Mouse (Mus musculus) cerebral cortex, adult 2 months (tissue): ENCODE results near the gene Gm11011.

ENCODE experiments used
- WGBS: fragments of 180-500 bp; shearing (Covaris S2); methylation state at CpG from one replicate; pipeline ENCODE4 v1.1.7; 2018; 5-methylcytosine and 5-hydroxymethylcytosine counted together

The Gm11011 gene

DNA sequence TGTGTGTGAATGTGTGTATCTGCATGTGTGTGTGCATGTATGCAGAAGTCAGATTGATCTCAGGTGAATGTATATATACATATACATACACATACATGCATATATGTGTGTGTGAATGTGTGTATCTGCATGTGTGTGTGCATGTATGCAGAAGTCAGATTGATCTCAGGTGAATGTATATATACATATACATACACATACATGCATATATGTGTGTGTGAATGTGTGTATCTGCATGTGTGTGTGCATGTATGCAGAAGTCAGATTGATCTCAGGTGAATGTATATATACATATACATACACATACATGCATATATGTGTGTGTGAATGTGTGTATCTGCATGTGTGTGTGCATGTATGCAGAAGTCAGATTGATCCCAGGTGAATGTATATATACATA is at the start of gene Gm11011:
Gm11011 (minus strand) TSS at position 101 of the 400 bp plus-strand sequence.

DNA sequence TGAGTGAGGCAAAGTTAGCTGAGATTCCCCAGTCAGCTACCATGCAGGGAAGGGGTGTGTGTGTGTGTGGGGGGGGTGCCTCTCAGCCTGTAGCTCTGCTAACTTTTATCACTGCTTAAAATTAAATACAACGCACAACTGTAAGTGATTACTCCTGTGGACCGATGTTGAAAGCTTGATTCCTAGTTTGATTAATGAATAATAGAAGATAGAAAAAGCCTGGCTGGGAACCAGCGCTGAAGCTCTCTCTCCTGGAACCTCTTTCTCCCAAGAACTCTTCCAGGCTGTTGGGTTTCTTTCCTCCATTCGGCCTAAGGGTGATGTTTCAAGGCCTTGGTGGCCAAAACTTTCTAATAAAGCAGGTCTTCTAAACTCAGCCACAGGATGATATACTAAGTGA is 48.9 kb upstream of the Gm11011 start:
- WGBS: 72% methylated on average over 4 of the region's 4 CpGs

DNA sequence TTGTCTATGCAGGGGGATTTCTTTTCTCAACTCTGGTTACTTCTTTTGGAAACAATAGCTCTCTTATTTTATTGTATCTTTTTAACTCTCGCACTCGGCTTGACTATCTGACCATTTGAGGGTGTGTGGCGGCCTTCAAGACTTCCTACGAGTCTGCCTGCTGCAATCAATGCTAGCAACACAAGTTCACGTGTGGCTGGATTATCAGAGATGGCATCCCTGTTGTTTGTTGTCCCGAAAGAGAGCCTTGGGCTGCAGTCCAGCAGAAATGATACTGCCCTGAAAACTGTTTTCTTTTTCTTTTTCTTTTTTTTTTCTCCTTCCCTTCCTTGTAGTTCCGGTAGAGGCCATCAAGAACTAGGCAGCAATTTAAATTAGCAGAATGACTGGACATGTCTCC is 47.9 kb upstream of the Gm11011 start:
- 52% methylated on average over 7 of the region's 7 CpGs for WGBS

DNA sequence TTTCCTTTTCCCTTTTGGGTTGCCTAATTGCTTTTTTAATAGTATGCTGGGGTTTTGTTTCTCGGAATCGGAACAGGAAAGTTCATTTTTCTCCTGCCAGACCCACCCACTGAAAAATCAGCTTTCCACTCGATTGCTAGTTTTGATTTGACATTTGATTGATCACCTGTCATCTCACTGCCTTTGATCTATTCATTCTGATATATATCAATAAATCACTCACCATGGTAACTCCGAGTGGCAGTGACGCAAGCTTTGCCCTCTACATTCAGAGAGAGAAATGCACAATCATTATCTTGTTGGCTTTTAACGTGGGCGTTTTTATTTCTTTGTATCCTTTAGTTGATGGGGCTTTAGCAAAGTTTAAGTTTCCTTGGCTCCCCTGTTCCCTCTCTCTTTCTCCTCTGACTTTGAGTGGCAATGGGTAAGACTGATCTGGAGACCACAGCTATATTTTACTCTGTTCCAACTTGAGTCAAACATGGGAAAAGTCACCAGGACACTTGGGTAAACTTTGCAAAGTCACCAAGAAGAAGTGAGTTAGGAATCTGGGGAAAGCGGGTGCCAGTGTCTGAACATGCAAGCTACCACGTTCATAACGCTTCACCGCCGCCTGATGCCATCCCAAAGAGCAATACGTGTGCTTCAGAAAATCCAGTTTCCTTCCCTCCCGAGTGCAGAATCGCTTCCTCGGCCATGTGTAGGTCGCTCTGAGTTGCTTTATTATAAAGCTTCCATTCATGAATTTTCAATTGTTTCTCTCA is 47.3 kb upstream of the Gm11011 start:
- WGBS: 45% methylated on average over 17 of the region's 17 CpGs

DNA sequence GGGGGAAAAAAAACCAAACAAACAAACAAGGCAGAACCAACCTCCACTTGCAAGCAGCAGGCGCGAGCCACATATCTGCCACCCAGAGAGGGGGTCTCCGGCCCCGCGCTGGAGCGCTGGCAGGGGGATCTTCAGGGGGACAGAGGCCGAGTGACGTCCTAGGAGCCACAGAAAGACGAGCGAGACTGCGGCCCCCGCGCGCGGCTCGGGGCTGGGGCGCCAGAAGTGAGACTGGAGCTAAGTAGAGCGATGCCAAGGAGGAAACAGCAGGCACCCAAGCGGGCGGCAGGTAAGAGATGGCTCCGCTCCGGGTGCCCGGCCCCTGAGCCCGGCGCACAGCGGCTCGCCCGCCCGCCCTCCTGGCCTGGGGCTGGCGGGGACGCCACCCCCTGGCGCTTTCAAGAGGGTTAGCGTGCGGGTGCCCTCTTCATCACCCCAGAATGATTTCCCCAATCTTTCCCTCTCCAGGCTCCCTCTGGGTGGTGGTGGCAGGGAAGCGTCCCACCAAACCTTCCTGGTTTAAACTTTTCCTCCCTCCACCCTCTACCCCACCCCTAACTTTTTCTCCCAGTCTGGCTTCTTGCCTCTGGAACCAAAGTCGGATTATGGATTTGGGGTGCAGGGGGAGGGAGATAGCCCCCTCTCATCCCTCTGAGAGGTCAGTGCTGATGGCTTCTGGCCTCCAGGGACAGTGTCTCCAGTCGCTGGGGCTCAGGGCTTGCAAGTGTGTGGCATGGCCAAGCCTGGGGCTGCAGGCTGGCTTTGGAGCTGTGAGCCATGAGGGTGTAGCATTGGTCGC is 46.1 kb upstream of the Gm11011 start:
- 2% methylated on average over 38 of the region's 38 CpGs for WGBS

DNA sequence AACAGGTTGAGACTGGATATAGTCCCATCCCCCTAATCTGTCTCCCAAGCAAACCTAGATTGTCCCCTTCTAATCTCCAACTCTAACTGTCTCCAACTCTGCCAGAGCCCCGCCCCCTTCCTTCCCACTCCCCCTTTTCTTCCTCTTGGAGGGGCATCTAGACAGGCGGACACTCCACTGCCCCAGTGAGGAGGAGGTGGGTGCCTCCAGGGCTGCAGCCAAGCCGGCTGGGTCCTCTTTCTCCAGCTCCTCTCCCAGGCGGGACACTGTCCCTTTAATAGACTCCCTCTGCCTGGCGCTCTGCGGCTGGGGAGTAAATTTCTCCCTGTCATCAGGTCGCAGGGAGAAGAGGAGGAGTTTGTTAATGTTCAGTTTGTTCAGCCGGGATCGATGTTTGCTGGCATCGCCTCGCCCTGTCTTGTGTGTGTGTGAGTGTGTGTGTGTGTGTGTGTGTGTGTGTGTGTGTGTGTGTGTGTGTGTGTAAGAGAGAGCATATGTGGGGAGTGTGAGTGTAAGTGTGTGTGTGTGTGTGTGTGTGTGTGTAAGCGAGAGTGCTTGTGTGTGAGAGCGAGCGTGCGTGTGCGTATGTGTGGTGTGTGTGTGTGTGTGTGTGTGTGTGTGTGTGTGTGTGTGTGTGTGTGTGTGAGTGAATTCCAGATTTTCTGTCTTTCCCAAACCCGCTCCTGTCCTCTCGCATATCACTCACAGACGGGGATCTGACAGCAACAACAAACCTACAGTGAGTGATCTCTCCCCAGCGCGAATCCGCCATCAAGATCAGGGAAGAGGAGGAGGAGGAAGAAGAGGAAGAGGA is 45.0 kb upstream of the Gm11011 start, which contains the start of gene Tshz2:
Tshz2 (plus strand) TSS at position 676 of the 814 bp plus-strand sequence.
- WGBS: under 1% methylated on average over 22 of the region's 22 CpGs

DNA sequence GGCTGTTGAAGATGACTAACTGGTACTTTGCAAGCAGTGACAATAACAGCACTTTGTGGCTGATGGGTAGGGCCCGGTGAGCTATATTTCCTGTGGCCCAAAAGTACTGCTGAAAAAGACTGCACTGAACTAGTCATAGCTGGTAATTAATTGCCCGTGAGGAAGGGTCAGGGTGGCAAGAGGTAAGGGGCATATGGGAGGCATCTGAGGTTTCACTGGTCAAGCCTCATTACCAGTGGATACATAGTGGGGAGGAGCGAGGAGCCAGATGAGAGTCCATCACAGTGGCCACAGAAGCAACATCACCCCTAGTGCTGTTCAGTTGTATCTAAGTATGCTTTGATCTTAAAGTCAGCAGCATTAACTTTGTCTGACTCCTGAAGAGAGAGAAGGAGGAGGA is 42.5 kb upstream of the Gm11011 start:
- WGBS: 93% methylated on average over 3 of the region's 3 CpGs

DNA sequence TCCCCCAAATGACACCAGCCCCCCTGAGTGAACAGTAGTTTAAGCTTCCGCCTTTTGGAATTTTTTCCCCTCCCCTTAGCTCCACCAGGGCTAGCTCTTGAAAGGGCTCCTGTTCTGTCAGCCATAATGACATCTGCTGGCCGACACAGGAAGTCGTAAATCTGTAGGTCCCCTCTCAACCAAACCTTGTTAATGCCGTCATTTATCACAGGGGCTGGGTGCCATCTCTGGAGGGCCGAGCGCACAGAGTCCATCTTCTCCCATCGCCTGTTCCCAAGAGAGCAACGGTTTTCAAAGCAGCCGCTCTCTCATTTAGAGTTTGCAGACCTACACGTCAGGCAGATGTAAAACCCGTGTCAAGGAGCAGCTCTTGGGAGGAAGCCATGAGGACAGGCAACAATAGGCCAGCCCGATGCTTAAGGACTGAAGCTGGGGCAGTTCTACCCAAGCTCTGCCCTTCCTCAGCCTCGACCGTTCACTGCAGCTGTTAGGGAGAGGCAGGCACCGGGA is 33.7 kb upstream of the Gm11011 start:
- WGBS: 44% methylated on average over 15 of the region's 15 CpGs

DNA sequence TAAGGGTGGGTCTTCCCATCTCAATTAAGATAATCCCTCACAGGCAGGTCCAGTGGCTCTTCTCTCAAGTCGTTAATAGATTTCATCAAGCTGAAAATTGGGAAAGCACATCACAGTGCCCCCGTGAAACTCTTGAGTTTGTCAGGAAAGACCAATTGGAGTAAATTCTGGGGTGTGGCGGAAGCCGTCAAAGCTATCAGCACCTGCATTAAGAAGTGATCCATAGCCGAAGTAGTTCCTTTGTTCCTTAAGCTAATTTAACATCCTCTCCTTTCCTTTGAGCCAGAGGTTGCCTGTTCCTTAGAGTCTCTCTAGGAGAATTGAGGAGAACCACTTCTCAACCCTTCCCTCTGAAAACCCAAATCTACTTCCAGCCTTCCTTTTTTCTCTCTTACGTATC is 28.5 kb upstream of the Gm11011 start:
- 87% methylated on average over 6 of the region's 6 CpGs for WGBS

DNA sequence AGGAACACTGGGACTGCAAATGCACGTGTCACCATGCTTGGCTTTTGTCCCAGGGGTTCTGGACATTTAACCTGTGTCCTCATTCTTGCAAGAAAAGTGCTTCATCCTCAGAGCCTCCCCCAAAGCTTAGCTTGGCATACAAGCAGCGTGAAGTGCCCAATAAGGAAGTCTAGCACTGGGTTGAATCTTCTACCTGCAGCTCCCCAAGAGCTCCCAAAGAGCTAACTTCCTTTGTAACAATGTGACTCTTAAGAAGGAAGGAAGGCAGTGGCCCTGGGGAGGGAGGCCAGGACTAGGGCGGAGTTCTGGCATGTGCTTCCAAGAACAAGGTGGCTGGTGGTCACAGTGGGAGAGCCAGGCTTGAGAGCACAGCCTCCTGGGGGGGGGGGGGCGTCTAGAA is 27.1 kb upstream of the Gm11011 start:
- WGBS: 61% methylated on average over 4 of the region's 4 CpGs

DNA sequence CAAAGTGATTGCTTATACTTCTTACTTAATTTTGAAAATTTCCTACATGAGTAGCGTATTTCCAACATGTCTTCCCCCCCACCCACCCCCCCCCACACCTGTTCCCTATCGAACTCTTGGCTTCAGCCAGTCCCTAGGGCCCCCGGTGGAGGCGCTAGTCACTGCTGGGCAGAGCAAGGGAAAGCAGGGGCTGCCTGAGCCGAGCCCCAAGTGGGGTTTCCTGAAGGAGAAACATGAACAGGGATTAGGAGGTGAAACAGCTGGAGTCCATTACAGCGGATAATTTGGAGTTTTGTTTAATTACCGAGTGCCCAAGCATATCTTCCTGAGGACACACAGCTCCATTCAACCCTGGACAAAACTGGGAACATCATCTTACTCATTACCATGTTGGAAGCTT is 24.0 kb upstream of the Gm11011 start:
- WGBS: 23% methylated on average over 7 of the region's 7 CpGs

DNA sequence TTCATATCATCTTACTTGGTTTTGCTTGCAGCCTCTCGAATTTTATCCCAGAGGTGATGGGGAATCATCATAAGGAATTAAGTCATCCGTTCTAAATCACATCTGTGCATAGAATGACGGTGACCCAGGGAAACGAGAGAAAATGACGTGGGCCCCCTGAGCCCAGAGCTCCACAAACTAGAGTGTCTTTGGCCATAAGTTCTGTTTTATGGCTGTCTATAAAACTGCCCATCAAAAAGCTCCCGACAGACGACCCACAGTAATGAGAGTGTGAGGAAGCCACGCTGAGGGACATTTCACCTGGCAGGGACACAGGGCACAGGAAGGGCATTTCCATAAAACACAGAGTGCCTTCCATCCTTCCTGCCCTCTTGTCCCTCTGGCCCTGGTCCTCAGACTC is 23.3 kb upstream of the Gm11011 start:
- 94% methylated on average over 8 of the region's 8 CpGs for WGBS

DNA sequence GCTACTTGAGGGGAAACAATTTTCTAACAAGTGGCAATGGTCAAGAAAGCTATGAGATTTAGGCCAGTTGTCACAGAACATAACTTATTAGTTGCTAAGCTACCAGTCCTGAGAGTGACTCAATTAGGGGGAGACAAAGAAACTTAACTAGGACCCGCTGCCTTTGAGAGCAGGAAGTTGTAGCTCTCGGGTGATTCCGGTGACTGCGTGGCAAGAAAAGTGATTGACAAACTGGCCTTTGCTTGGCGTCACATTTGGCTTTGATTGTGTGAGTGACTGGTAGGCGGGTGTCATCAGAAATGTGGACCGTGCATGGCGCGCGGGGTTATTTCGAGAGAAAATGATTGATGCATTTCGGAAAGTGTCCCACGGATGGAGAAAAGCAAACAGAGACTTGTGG is 22.4 kb upstream of the Gm11011 start:
- 49% methylated on average over 13 of the region's 13 CpGs for WGBS

DNA sequence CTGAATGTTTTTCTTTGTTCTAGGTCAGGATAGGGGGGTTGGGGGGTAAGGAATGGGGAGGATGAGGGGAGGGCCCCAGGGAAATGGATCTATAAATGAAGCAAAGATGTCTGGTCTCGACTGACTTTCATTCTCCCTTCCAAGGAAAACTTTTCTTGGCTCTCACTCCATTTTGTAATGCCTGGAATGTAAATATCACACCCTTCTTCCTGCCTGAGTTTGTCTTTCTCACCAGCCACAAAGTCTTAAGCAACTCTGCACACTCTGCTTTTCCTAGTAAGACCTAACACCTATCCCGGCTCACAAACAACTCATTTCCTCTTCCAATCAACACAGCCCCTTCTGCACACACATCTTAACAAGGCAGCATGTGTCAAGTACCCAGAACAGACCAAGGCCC is 20.2 kb upstream of the Gm11011 start:
- 34% methylated on average over 2 of the region's 2 CpGs for WGBS

DNA sequence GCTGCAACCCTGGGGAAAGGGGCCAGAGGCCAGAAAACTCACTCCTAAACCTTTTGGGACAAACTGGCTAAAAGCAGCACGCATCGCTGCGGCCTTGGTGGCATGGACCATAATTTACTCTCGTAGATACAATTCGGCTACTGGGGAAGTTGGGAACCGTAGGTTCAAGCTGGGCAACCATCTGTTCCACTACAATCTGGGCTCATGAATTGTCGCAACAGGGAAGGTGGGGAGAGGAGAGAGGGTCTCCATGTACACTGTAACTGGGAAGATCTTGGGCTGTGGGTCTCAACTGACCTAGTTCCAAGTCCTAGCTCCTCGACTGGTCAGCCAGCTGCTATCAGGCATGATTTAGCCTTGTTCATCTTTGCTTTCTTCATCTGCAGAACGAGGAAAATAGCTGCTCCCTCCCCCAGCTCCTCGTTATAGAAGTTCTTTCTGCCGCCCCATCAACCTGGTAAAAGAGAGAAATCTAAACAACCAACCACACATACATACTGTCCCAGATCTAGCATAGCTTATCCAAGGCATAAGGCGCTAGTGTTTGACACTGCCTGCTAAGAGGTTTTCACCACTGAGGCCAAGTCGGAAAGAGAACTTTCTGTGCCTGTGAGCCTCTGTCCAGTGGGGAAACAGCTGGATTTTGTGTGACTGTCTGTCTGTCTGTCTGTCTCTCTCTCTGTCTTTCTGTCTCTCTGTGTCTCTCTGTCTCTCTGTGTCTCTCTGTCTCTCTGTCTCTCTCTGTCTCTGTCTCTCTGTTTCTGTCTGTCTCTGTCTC is 19.5 kb upstream of the Gm11011 start:
- 45% methylated on average over 13 of the region's 13 CpGs for WGBS

DNA sequence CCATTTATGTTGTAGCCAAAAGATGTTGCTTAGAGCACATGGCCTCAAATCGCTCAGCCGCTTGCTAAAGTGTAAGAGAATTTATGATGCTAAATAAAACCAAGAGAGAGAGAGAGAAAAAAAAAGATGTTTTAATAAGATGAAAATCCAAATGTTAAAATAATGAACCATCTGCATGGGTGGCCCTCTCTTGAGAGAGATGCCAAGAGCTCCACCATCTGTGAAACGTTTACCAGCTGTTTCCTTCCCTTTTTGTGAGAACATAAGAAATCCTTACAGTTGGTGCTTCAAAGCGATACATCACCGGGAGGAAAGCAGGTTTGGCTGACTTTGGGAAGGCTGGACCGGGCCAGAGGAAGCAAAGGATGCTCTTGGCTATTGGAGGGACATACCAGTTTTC is 12.6 kb upstream of the Gm11011 start:
- 32% methylated on average over 6 of the region's 6 CpGs for WGBS

DNA sequence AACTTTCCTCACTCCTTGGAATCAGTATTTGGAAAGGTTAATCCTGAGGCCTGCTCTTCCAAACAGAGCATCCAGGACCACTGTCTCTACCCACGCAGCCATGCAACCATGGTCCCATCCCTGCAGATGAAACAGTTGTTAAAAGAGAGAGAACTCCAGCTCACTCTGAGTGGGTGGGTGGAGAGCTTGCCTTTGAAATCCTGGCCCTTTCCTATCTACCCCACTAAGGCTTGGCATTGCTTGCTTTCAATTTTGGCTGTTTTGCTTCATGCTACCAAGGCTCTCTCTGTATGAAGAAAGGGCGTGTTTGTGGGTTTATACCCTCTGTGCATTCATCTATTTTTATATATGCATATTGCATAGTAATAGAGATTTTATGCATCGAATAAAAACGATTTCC is 12.0 kb upstream of the Gm11011 start:
- 44% methylated on average over 4 of the region's 4 CpGs for WGBS

DNA sequence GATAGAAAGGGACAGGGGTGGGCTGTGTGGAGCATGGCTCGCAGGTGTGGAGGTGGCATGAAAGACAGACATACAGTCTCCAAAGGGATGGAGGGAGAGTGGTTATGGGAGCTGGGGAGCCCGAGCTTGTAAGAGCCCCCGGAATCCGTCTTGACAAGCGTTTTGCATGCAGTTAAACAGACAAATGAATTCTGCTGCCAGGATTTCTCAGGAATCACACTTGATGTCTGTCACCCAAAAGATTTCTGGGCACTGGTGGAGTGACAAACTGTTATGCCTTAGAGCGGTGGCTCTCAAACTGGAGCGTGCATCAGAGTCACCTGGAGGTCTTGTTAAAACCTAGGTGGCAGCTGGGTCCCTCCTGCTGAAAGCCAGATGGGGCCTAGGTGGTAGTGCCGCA is 10.4 kb upstream of the Gm11011 start:
- 81% methylated on average over 8 of the region's 8 CpGs for WGBS

DNA sequence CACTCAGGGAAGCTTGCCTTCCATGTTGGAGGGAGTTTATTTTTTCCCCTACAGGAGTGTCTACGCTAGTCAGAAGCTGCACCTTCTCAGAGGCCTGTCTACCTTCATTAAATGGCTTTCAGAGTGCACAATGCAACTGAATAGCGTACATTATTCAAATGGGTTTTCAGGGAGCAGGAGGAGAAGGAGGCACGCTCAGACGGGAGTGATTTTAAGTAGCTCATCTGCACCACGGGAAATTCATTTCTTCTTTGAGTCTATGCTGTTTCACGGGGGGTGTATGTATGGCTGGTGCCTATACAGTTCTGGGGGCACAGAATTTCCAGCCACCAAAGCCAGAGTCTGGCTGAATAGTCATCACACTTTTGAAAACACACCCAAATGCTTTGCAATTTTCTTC is 9.8 kb upstream of the Gm11011 start:
- WGBS: 67% methylated on average over 6 of the region's 6 CpGs

DNA sequence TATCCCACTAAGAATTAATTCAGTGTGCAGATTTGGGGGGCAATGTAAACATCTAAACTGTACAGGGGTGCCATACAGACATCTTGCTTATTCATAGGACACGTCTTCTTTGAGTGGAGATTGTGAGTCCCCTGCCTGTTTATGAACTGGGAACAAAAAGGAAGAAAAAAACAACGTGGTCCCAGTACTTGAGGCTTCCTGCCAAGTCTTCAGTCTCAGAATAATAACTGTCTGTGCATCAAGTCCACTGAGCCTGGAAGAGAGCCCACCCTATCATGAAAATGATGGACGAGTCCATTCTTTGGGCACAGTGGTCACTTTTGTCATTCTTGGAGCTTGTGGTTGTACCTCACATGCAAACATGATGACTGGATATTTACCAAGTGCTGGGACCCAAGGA is 6.2 kb upstream of the Gm11011 start:
- WGBS: 49% methylated on average over 3 of the region's 3 CpGs

DNA sequence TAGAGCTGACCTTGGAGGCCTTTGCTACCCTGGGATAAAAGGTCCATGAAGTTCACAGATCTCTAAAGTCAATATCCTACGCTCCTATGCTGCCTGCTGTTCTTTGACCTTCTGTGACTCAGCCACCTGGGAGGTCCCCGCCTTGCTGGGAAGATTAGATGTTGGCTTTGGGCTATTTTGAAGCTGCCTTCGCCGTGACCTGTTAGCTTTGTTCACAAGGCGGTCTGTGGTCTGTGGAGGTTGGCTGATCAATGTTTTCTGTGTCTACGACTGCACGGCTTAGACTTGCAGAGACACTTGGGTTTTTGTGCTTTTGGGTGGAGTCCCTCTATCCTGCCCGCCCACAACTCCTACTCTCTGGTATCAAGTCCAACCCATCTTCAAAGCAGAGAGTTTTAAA is 2.9 kb upstream of the Gm11011 start:
- 86% methylated on average over 8 of the region's 8 CpGs for WGBS
